Mouse (Mus musculus) intestine, embryonic 16.5 days (tissue): Measurements from ENCODE around the gene Igsf3. TPM values are rescaled to one million over a fixed set of nuclear protein-coding genes. Genes with fewer than 3 reads are reported as not detected.

Source experiments
- ATAC-seq: fragments of 200-750 bp; cut with Nextera tagmentation; 2 replicates; pipeline ENCODE4 v1.8.0; 2017; ENCODE audit warnings: moderate TSS enrichment, moderate library complexity
- H3K27ac ChIP-seq: fragments of 300-500 bp; sonication (generic); 2 replicates; pipeline ENCODE4 v1.5.1; 2014; ENCODE audit warnings: mild to moderate bottlenecking, low read length
- H3K27me3 ChIP-seq: fragments of 300-500 bp; sonication (generic); replicated peaks from 2 replicates; pipeline ENCODE4 v1.6.1; 2014; ENCODE audit warnings: low read length, control low read depth, mixed read lengths; ENCODE audit not compliant: control insufficient read depth, insufficient read depth
- H3K36me3 ChIP-seq: fragments of 300-500 bp; sonication (generic); 2 replicates; pipeline ENCODE4 v1.6.1; 2014; ENCODE audit warnings: low read length, control low read depth; ENCODE audit not compliant: control insufficient read depth, insufficient read depth
- H3K4me1 ChIP-seq: fragments of 300-500 bp; sonication (generic); 2 replicates; pipeline ENCODE4 v1.6.1; 2014; ENCODE audit warnings: low read length, control low read depth, mixed read lengths; ENCODE audit not compliant: control insufficient read depth, insufficient read depth
- H3K4me2 ChIP-seq: fragments of 300-500 bp; sonication (generic); 2 replicates; pipeline ENCODE4 v1.6.1; 2014; ENCODE audit warnings: low read depth, low read length, control low read depth
- H3K4me3 ChIP-seq: fragments of 300-500 bp; sonication (generic); 2 replicates; pipeline ENCODE4 v1.5.1; 2014; ENCODE audit warnings: mild to moderate bottlenecking, low read length
- H3K9ac ChIP-seq: fragments of 300-500 bp; sonication (generic); 2 replicates; pipeline ENCODE4 v1.6.1; 2014; ENCODE audit warnings: low read depth, low read length
- H3K9me3 ChIP-seq: fragments of 300-500 bp; sonication (generic); 2 replicates; pipeline ENCODE4 v1.6.1; 2016; ENCODE audit warnings: low read length, control low read depth; ENCODE audit not compliant: control insufficient read depth
- WGBS: fragments of 180-500 bp; shearing (Covaris S2); extraction: QIAGEN DNeasy Blood & Tissue Kit; methylation state at CpG from one replicate; pipeline ENCODE4 v1.1.7; 2014; 5-methylcytosine and 5-hydroxymethylcytosine counted together
- polyA plus RNA-seq: library from polyadenylated mRNA; unstranded; fragments of >200 nt; fragmentation: Nextera tagmentation; extraction: Ambion mirVana; gene quantifications from 2 replicates; pipeline ENCODE4 v1.2.1, GENCODE M21; 2015

Gene Igsf3
- polyA plus RNA-seq, 1 experiment from 2014 or later, result 19.2 TPM

GRCm38 (mm10) chr3:101387849-101388248, 11.0 kb downstream of the Igsf3 start:
- peaks cover 15% of the 10 kb centered on the region for H3K4me1 ChIP-seq
- WGBS, result 38% methylated on average over 10 of the region's 10 CpGs
- no peaks in the 10 kb centered on the region for H3K9me3 ChIP-seq
- H3K4me2 ChIP-seq, result no peak overlapping the region
- H3K27me3 ChIP-seq, result no peaks in the 10 kb centered on the region
- no peak overlapping the region for H3K27ac ChIP-seq
- no peak overlapping the region for H3K9ac ChIP-seq
- no peak for ATAC-seq
- no peak overlapping the region for H3K4me3 ChIP-seq
- H3K36me3 ChIP-seq, result no peaks in the 10 kb centered on the region

GRCm38 (mm10) chr3:101389566-101389965, 12.7 kb downstream of the Igsf3 start:
- no peak for ATAC-seq
- Histone ChIP-seq H3K4me3 (no peak overlapping the region), H3K9me3 (no peaks in the 10 kb centered on the region), H3K36me3 (no peaks in the 10 kb centered on the region), H3K9ac (no peak overlapping the region), H3K27ac (no peak overlapping the region), H3K27me3 (no peaks in the 10 kb centered on the region), H3K4me1 (peaks cover 30% of the 10 kb centered on the region), H3K4me2 (no peak overlapping the region)
- WGBS, result 70% methylated on average over 3 of the region's 3 CpGs

GRCm38 (mm10) chr3:101390472-101390871, 13.6 kb downstream of the Igsf3 start:
- Histone ChIP-seq H3K4me2 (no peak overlapping the region), H3K4me1 (peaks cover 36% of the 10 kb centered on the region), H3K27me3 (no peaks in the 10 kb centered on the region), H3K4me3 (no peak overlapping the region), H3K9ac (no peak overlapping the region), H3K36me3 (no peaks in the 10 kb centered on the region), H3K27ac (no peak overlapping the region), H3K9me3 (no peaks in the 10 kb centered on the region)
- WGBS, result 61% methylated on average over 9 of the region's 9 CpGs
- no peak for ATAC-seq

- no peak for ATAC-seq
- Histone ChIP-seq H3K27ac (no peak overlapping the region), H3K9ac (no peak overlapping the region), H3K4me3 (no peak overlapping the region), H3K4me2 (no peak overlapping the region), H3K9me3 (no peaks in the 10 kb centered on the region), H3K4me1 (peaks cover 46% of the 10 kb centered on the region), H3K36me3 (no peaks in the 10 kb centered on the region), H3K27me3 (no peaks in the 10 kb centered on the region)
- WGBS, result 83% methylated on average over 6 of the region's 6 CpGs
Measured at GRCm38 (mm10) chr3:101391991-101392390, 15.1 kb downstream of the Igsf3 start.

GRCm38 (mm10) chr3:101393103-101393644, 16.3 kb downstream of the Igsf3 start:
- Histone ChIP-seq H3K9me3 (no peaks in the 10 kb centered on the region), H3K9ac (no peak overlapping the region), H3K27ac (peak overlapping the region; percentile 49; the same call in 1 of the 2 replicates), H3K27me3 (no peaks in the 10 kb centered on the region), H3K36me3 (no peaks in the 10 kb centered on the region), H3K4me2 (no peak overlapping the region), H3K4me1 (peaks cover 52% of the 10 kb centered on the region), H3K4me3 (no peak overlapping the region)
- WGBS, result 82% methylated on average over 6 of the region's 6 CpGs
- no peak for ATAC-seq

GRCm38 (mm10) chr3:101393659-101394539, 17.0 kb downstream of the Igsf3 start:
- no peak overlapping the region for H3K9ac ChIP-seq
- no peaks in the 10 kb centered on the region for H3K36me3 ChIP-seq
- ATAC-seq, result no peak
- peaks cover 59% of the 10 kb centered on the region for H3K4me1 ChIP-seq
- no peaks in the 10 kb centered on the region for H3K9me3 ChIP-seq
- H3K27me3 ChIP-seq, result no peaks in the 10 kb centered on the region
- 64% methylated on average over 19 of the region's 19 CpGs for WGBS
- peak overlapping the region; percentile 49; the same call in 1 of the 2 replicates for H3K27ac ChIP-seq
- H3K4me3 ChIP-seq, result no peak overlapping the region
- no peak overlapping the region for H3K4me2 ChIP-seq

GRCm38 (mm10) chr3:101395341-101395740, 18.5 kb downstream of the Igsf3 start:
- WGBS, result 34% methylated on average over 5 of the region's 5 CpGs
- Histone ChIP-seq H3K9ac (0 out of 2 replicates have a peak overlapping the region, but pooled peaks have one; percentile 12), H3K4me2 (no peak overlapping the region), H3K36me3 (no peaks in the 10 kb centered on the region), H3K27ac (peak overlapping the region; percentile 7; the same call in 1 of the 2 replicates), H3K27me3 (no peaks in the 10 kb centered on the region), H3K4me1 (peaks cover 61% of the 10 kb centered on the region), H3K4me3 (no peak overlapping the region), H3K9me3 (no peaks in the 10 kb centered on the region)
- peak; percentile 14; the same call in 1 of the 2 replicates for ATAC-seq

- H3K4me2 ChIP-seq, result no peak overlapping the region
Measured at GRCm38 (mm10) chr3:101396061-101396460, 19.2 kb downstream of the Igsf3 start.

GRCm38 (mm10) chr3:101396726-101397263, 19.9 kb downstream of the Igsf3 start:
- 53% methylated on average over 13 of the region's 13 CpGs for WGBS
- Histone ChIP-seq H3K4me2 (no peak overlapping the region), H3K4me1 (peaks cover 61% of the 10 kb centered on the region), H3K4me3 (no peak overlapping the region), H3K36me3 (no peaks in the 10 kb centered on the region), H3K9ac (0 out of 2 replicates have a peak overlapping the region, but pooled peaks have one; percentile 10), H3K9me3 (no peaks in the 10 kb centered on the region), H3K27ac (no peak overlapping the region), H3K27me3 (no peaks in the 10 kb centered on the region)
- no peak; the same call in 1 of the 2 replicates for ATAC-seq

More at GRCm38 (mm10) chr3:101396061-101396460, 19.2 kb downstream of the Igsf3 start:
- Histone ChIP-seq H3K9ac (no peak overlapping the region), H3K4me3 (no peak overlapping the region), H3K36me3 (no peaks in the 10 kb centered on the region), H3K27me3 (no peaks in the 10 kb centered on the region), H3K4me1 (peaks cover 61% of the 10 kb centered on the region), H3K27ac (peak overlapping the region; percentile 7), H3K9me3 (no peaks in the 10 kb centered on the region)
- 60% methylated on average over 3 of the region's 3 CpGs for WGBS
- ATAC-seq, result peak; percentile 70
